Mouse (Mus musculus) hindbrain, embryonic 16.5 days (tissue): ENCODE measurements around the gene Fam71f1. TPM values are rescaled to one million over a fixed set of nuclear protein-coding genes. Genes with fewer than 3 reads are reported as not detected.

Experiments
- ATAC-seq: fragments of 200-750 bp; cut with Nextera tagmentation; 2 replicates; pipeline ENCODE4 v1.8.0; 2017; ENCODE audit warnings: moderate TSS enrichment, moderate library complexity
- H3K27ac ChIP-seq: fragments of 300-500 bp; sonication (generic); 2 replicates; pipeline ENCODE4 v1.5.1; 2014; ENCODE audit warnings: low read depth, mild to moderate bottlenecking, control low read depth, low read length, moderate library complexity
- H3K27me3 ChIP-seq: fragments of 300-500 bp; sonication (generic); replicated peaks from 2 replicates; pipeline ENCODE4 v1.6.1; 2014; ENCODE audit warnings: low read length; ENCODE audit not compliant: control insufficient read depth, insufficient read depth
- H3K36me3 ChIP-seq: fragments of 300-500 bp; sonication (generic); 2 replicates; pipeline ENCODE4 v1.6.1; 2014; ENCODE audit warnings: mild to moderate bottlenecking, low read length, moderate library complexity, mixed read lengths; ENCODE audit not compliant: control insufficient read depth, insufficient read depth
- H3K4me1 ChIP-seq: fragments of 300-500 bp; sonication (generic); 2 replicates; pipeline ENCODE4 v1.6.1; 2014; ENCODE audit warnings: low read depth, low read length; ENCODE audit not compliant: control insufficient read depth, insufficient read depth
- H3K4me2 ChIP-seq: fragments of 300-500 bp; sonication (generic); 2 replicates; pipeline ENCODE4 v1.6.1; 2014; ENCODE audit warnings: mild to moderate bottlenecking, low read length, control low read depth, moderate library complexity
- H3K4me3 ChIP-seq: fragments of 300-500 bp; sonication (generic); 2 replicates; pipeline ENCODE4 v1.5.1; 2014; ENCODE audit warnings: mild to moderate bottlenecking, low read length, control low read depth, moderate library complexity
- H3K9ac ChIP-seq: fragments of 300-500 bp; sonication (generic); 2 replicates; pipeline ENCODE4 v1.6.1; 2014; ENCODE audit warnings: low read depth, mild to moderate bottlenecking, control low read depth, low read length, moderate library complexity
- H3K9me3 ChIP-seq: fragments of 300-500 bp; sonication (generic); 2 replicates; pipeline ENCODE4 v1.6.1; 2014; ENCODE audit warnings: mild to moderate bottlenecking, low read length, moderate library complexity; ENCODE audit not compliant: control insufficient read depth
- WGBS: fragments of 180-500 bp; shearing (Covaris S2); extraction: QIAGEN DNeasy Blood & Tissue Kit; methylation state at CpG from one replicate; pipeline ENCODE4 v1.1.7; 2014; 5-methylcytosine and 5-hydroxymethylcytosine counted together
- polyA plus RNA-seq: library from polyadenylated mRNA; unstranded; fragments of >200 nt; fragmentation: Nextera tagmentation; extraction: Ambion mirVana; gene quantifications from 2 replicates; pipeline ENCODE4 v1.2.1, GENCODE M21; 2015

Fam71f1 gene
- polyA plus RNA-seq, 1 experiment from 2014 or later: not detected

DNA sequence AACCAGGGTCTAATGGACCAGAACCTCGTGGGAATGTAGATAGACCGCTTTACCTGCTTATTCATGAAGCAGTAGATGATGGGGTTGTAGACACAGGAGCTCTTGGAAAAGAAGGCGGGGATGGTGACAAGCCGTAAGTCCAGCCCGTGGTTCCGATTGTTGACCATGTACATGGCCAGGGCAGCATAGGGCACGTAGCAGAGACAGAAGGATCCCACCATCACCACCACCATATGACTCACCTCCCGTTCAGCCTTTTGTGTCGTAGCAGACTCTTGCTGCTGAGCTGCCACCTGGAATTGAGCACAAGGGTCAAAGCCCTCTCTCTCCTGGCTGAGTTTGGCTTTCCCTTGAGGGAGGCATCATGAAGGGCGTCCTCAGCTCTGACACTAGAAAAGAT, 59.7 kb downstream of the Fam71f1 start:
- Histone ChIP-seq H3K4me2 (no peak overlapping the region), H3K9me3 (no peaks in the 10 kb centered on the region), H3K4me1 (no peaks in the 10 kb centered on the region), H3K27me3 (no peaks in the 10 kb centered on the region), H3K27ac (no peak overlapping the region), H3K9ac (no peak overlapping the region), H3K4me3 (no peak overlapping the region), H3K36me3 (peaks cover 27% of the 10 kb centered on the region; the same call in 1 of the 2 replicates)
- no peak for ATAC-seq
- WGBS: 97% methylated on average over 10 of the region's 10 CpGs

- Histone ChIP-seq H3K27ac (no peak overlapping the region), H3K36me3 (peaks cover 24% of the 10 kb centered on the region; the same call in 1 of the 2 replicates), H3K9ac (no peak overlapping the region), H3K4me3 (no peak overlapping the region), H3K4me2 (no peak overlapping the region), H3K9me3 (no peaks in the 10 kb centered on the region), H3K4me1 (no peaks in the 10 kb centered on the region), H3K27me3 (no peaks in the 10 kb centered on the region)
- 95% methylated on average over 6 of the region's 6 CpGs for WGBS
- no peak for ATAC-seq
These were observed 61.0 kb downstream of the Fam71f1 start for GRCm38 (mm10) chr6:29379954-29380353.

DNA sequence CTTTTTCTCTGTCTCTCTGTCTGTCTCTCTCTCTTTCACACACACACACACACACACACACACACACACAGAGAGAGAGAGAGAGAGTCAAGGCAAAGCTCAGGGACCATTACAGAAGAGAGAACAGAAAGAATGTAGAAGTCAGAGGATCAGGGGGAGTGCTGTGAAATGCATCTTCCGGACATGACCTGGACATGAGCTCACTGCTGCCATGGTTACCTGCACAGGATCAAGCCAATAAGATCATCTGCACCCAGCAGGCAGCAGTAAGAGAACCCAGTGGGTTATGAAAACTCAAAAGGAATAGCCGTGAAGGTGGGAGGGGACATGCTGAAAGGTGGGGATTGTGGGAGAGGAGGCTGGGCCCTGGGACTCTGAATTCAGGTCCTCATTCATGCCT, 63.5 kb downstream of the Fam71f1 start:
- WGBS: 48% methylated on average over 2 of the region's 2 CpGs
- Histone ChIP-seq H3K9ac (no peak overlapping the region), H3K4me2 (no peak overlapping the region), H3K9me3 (no peaks in the 10 kb centered on the region), H3K27me3 (no peaks in the 10 kb centered on the region; the same call in 1 of the 2 replicates), H3K27ac (no peak overlapping the region), H3K4me3 (no peak overlapping the region), H3K4me1 (no peaks in the 10 kb centered on the region), H3K36me3 (0 out of 2 replicates have a peak, but pooled peaks cover 4% of the 10 kb centered on the region)
- no peak for ATAC-seq

Other genes starting within 250 kb of the Fam71f1 start
- gene Rbm28, start 154.1 kb upstream of the Fam71f1 start, polyA plus RNA-seq: 33.8 and 41.6 TPM in 2 replicates
- gene Prrt4, start 139.6 kb upstream of the Fam71f1 start, polyA plus RNA-seq: 11.1 and 11.7 TPM in 2 replicates
- 71.5 and 80.7 TPM in 2 replicates for gene Impdh1, start 102.8 kb upstream of the Fam71f1 start, polyA plus RNA-seq
- 31.1 and 31.3 TPM in 2 replicates for gene Hilpda, start 46.7 kb upstream of the Fam71f1 start, polyA plus RNA-seq
- 0.34 and 0.41 TPM in 2 replicates for gene Fam71f2, start 39.5 kb upstream of the Fam71f1 start, polyA plus RNA-seq
- gene Calu, start 28.9 kb downstream of the Fam71f1 start, polyA plus RNA-seq: 166 and 187 TPM in 2 replicates
- gene Opn1sw, start 69.3 kb downstream of the Fam71f1 start, polyA plus RNA-seq: 0.43 and 0.46 TPM in 2 replicates
- gene Ccdc136, start 77.2 kb downstream of the Fam71f1 start, polyA plus RNA-seq: 54.8 and 58.3 TPM in 2 replicates
- 2.7 and 5.1 TPM in 2 replicates for gene Flnc, start 114.1 kb downstream of the Fam71f1 start, polyA plus RNA-seq
- gene Atp6v1f, start 148.6 kb downstream of the Fam71f1 start, polyA plus RNA-seq: 341 and 394 TPM in 2 replicates
- 0.56 TPM in 1 of 2 replicates, not detected in the other for gene Atp6v1fnb, start 152.3 kb downstream of the Fam71f1 start, polyA plus RNA-seq
- 15.0 and 22.9 TPM in 2 replicates for gene Kcp, start 188.8 kb downstream of the Fam71f1 start, polyA plus RNA-seq
- 2.2 and 3.3 TPM in 2 replicates for gene Irf5, start 207.5 kb downstream of the Fam71f1 start, polyA plus RNA-seq